Mouse (Mus musculus): ENCODE results near the gene Dhrs7.

- TF ChIP-seq CTCF (IDR thresholded peaks at IDR 0.05; ENCODE audit: low read depth) (no peak), EP300 (IDR thresholded peaks at IDR 0.05; ENCODE audit: low read depth) (0 out of 2 replicates have a peak, but pooled peaks have one; percentile 10)
Observed at GRCm38 (mm10) chr12:72667868-72668469, 3.3 kb upstream of the Dhrs7 start.

All from liver, postnatal 0 days (tissue).